Mouse (Mus musculus) left cerebral cortex, adult 9 months (tissue): ENCODE measurements around the gene Zfp704.

Source experiments
- DNase-seq, 2 experiments: peaks; one replicate each; pipeline ENCODE4 v3.0.0; 2022; ENCODE audit warnings: low spot score in 2 of 2

Gene Zfp704

DNA sequence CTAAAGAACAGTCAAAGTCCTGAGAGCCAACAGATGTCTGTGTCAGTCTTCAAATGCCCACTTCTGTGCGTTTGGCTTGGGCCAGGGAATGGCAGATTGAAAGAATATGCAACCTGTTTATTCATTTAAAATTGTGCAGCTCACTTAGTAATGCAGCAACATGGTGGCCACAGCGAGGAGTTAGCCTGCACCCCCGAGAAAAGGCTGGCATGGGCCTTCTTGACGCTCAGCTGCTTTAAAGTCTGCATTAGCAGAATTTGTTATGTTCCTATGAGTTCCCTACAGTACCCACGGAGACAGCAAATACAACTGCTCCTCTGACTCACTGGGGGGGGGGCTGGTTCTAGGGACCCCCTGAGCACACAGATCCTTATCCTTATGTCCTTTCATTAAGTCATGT is 184.2 kb downstream of the Zfp704 start:
- DNase-seq, result no peak

DNA sequence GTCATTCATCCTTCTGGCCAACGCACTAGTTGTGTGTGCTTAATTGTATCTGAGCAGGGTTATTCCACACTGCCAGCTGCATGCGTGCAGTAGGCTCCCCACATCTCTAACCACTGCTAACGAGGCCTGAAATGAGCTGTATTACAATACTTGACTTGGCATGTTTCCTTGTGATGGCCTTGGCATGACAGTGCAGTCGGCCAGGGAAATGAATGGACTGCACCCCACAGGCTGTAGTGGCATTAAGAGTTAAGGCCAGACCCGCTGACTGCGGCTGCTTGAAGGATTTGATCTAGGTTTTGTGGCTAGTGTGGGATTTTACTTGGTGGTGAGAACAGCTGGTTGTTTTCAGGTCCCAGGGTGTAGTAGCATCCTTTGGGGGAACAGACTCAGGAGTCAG is 185.2 kb downstream of the Zfp704 start:
- DNase-seq, result no peak

GRCm38 (mm10) chr3:9423669-9424068 is 186.2 kb downstream of the Zfp704 start:
- no peak for DNase-seq

DNA sequence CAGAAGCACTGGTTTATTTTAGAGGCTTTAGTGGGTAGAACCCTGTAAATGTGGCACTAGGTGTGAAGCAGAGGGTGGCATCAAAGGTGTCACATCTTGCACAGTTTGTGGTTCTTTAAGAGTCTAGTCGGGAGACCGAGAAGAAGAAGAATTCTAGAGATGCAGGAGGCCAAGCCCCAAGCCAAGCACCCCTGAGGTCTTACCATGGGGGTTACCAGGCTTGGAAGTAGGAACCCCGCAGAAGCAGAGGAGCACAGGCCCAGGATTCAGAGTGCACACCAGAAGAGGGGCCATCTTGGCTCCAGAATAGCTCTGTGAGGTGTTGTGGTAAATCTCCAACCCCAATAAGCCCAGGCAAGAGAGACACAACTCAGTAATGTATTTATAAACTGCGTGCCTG is 201.0 kb downstream of the Zfp704 start:
- DNase-seq, result no peak

DNA sequence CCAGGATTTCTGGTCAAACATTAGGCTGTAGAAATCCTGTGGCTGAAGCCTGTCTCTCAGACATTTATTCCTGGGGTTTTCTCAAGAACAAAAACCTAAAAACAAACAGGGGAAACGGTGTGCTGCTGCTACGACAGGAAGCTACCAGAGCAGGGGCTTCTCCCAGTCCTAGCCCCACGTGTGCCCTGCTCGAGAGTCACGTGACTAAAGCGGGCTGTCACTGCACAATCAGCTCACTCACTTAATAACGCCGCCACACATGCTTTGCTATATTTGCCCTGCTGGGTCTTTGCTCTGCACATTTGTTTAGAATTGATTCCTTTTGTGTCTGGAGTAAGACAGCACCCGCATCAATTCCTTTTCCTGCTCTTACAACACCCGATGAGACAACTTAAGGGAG is 202.1 kb downstream of the Zfp704 start:
- DNase-seq, result no peak

DNA sequence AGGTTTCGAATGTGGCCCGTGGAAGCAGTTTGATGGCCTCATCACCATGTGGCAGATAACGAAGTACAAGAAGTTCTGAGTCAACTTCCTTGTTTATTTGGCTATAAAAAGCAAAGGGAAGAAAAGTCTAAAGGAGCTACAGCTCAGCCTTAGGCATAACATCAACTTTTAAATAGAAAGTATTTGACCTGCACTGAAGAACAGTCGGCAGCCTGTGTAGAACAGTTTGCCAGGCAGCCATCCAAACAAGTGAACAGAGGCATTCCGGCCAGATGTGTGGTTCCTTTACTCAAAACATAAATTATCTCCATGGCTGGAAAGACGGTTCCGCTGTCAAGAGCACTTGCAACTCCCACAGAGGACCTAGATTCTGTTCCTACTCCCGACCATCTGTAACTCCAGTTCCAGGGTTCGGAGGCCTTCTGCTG is 202.8 kb downstream of the Zfp704 start:
- peak in 1 of 2 experiments; percentile 15 for DNase-seq

DNA sequence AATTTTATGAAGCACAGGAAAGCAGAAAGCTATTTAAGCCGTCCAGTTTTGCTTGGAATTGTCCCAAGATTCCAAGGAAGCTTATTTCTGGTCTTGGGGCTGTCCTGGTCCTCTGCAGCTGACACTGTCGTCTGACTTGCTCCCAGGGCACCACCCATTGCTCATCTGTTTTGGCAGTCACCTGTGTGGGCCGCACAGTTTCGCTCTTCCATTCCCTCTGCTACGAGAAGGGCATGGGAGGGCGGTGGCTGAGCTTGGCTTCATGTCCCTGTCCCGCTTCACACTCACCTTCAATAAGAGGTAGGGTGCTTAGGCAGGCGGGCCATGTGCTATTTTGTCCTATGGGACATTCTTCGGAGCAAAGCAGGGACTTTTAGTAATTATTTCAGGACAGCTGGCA is 204.5 kb downstream of the Zfp704 start:
- DNase-seq, result no peak

GRCm38 (mm10) chr3:9403255-9404050 is 206.4 kb downstream of the Zfp704 start:
- DNase-seq, result no peak

DNA sequence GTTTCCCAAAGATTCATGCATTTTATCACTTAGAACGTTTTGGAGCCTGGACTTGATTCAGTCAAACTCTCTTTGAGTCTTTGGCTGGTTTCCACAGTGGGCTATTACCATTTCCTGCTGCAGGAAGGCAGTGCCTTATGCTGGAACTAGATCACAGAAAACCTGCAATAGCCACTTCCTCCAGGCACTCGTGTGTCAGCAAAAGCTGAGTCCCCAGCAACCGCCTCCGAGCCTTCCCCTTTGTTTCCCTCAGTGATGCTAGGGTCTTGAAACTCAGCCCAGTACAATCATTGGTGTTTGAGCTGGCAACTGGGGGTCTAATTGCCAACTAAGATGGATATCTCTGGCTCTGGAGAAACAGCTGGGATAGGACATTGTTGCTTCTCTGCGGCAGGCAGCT is 207.0 kb downstream of the Zfp704 start:
- DNase-seq, result peak in 1 of 2 experiments; percentile 23

GRCm38 (mm10) chr3:9402345-9402744 is 207.5 kb downstream of the Zfp704 start:
- DNase-seq, result no peak

DNA sequence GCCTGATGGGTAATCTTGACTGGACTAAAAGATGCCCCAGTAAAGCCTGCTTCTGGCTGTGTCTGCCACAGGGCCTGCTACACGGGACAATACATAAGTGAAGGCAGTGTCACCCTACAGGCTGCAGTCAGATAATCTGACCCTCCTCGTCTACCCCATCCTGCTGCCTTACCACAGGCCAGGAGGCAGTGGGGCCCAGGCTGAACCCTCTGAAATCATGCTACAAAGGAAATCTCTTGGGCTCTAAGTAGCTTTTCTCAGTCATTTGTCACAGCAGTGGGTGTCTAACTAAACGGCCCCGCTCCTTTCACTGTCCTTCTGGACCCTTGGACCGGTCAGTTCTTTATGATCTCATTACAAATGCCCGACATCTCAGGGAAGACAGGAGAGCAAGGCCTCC is 208.2 kb downstream of the Zfp704 start:
- DNase-seq, result no peak

DNA sequence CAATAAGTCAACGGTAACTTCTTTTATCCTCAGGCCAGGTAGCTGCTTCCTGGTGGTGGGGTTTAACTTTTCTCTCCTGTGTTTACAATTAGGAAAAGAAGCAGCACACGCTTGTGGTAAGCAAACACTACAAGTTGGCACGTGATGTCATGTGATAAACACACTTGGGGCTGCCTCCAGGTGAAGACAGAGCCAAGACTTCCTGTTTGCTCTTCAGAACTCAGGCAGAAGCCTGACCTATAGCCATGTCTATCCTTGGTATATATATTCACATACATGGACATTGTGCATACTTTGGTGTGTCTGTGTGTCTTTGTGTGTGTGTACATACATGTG is 209.0 kb downstream of the Zfp704 start:
- no peak for DNase-seq

GRCm38 (mm10) chr3:9400201-9400885 is 209.5 kb downstream of the Zfp704 start:
- peak in 1 of 2 experiments; percentile 45 for DNase-seq

- DNase-seq, result no peak
Measured at GRCm38 (mm10) chr3:9398271-9398670, 211.6 kb downstream of the Zfp704 start.
